Mouse (Mus musculus) ES-Bruce4 (cell line): ENCODE data around the gene Crabp2.

Experiments
- CTCF ChIP-seq: IDR thresholded peaks from one replicate; pipeline ENCODE4 v1.8.1; 2011; ENCODE audit warnings: low read depth, low read length
- EP300 ChIP-seq: IDR thresholded peaks from 2 replicates; pipeline ENCODE4 v1.6.1; 2011; ENCODE audit warnings: low read depth, low read length; ENCODE audit not compliant: insufficient read depth
- POLR2A ChIP-seq: IDR thresholded peaks from one replicate; pipeline ENCODE4 v1.8.1; 2011; ENCODE audit warnings: low read length; ENCODE audit not compliant: insufficient read depth

DNA sequence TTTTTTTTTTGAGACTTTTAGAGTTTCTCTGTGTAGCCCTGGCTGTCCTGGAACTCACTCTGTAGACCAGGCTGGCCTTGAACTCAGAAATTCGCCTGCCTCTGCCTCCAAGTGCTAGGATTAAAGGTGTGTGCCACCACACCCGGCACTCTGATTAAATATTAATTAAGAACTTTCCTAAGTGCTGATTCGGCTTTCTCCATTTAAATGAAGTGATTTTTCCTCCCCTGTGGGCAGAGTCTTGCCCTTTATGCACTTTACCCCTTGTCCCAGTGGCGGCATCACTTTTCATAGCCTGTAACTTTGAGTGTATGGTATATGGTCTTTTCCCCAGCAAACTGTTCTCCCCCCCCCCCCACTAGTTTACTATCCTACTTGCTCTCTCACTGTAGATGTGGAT is 13.3 kb upstream of the Crabp2 start:
- no peak for TF ChIP-seq CTCF
- no peak for TF ChIP-seq POLR2A
- TF ChIP-seq EP300, result no peak
